Mouse (Mus musculus): Measurements from ENCODE around the gene Gm36210. TPM values are rescaled to one million over a fixed set of nuclear protein-coding genes. Genes with fewer than 3 reads are reported as not detected.

Gene Gm36210
- polyA plus RNA-seq, 1 experiment, result not detected

DNA sequence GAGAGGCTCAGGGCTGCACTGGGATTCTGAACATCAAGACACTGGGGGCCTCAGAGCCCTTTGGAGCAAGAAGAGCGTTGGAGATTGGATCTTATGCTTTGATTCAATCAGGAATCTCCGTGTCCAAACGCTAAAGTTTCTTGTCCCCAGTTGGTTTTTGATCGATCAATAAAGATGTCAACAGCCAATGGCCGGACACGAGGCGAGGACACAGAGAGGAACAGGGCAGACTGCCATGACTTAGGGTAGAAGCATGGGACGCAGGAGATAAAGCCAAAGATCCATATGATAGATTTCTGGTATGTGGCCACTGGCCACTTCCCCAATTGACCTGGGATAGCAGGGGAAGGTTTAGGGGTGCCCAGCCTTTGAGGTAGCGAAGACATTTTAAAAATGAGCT lies 49.8 kb downstream of the Gm36210 start:
- no peak overlapping the region for H3K4me3 ChIP-seq (ENCODE audit: insufficient read depth, low read length)
- H3K4me1 ChIP-seq (ENCODE audit: control insufficient read depth, insufficient read depth, low read length), result no peaks in the 10 kb centered on the region
- no peak overlapping the region for H3K27ac ChIP-seq (ENCODE audit: insufficient read depth, low read length)
- TF ChIP-seq POLR2A (IDR thresholded peaks at IDR 0.05; ENCODE audit: low read depth, low read length), result no peak
- no peak for TF ChIP-seq CTCF (IDR thresholded peaks at IDR 0.05; ENCODE audit: borderline replicate concordance, insufficient read depth, low read length)

- TF ChIP-seq POLR2A (IDR thresholded peaks at IDR 0.05; ENCODE audit: low read depth, low read length) (no peak), CTCF (IDR thresholded peaks at IDR 0.05; ENCODE audit: borderline replicate concordance, insufficient read depth, low read length) (no peak)
- Histone ChIP-seq H3K4me1 (ENCODE audit: control insufficient read depth, insufficient read depth, low read length) (no peaks in the 10 kb centered on the region), H3K27ac (ENCODE audit: insufficient read depth, low read length) (no peak overlapping the region), H3K4me3 (ENCODE audit: insufficient read depth, low read length) (no peak overlapping the region)
Measured at GRCm38 (mm10) chr7:4853613-4854012, 52.7 kb downstream of the Gm36210 start.

- no peak for TF ChIP-seq CTCF (IDR thresholded peaks at IDR 0.05; ENCODE audit: borderline replicate concordance, insufficient read depth, low read length)
- TF ChIP-seq POLR2A (IDR thresholded peaks at IDR 0.05; ENCODE audit: low read depth, low read length), result no peak
- no peak overlapping the region for H3K27ac ChIP-seq (ENCODE audit: insufficient read depth, low read length)
- no peaks in the 10 kb centered on the region for H3K4me1 ChIP-seq (ENCODE audit: control insufficient read depth, insufficient read depth, low read length)
- H3K4me3 ChIP-seq (ENCODE audit: insufficient read depth, low read length), result no peak overlapping the region
Measured at GRCm38 (mm10) chr7:4851315-4851688, 55.0 kb downstream of the Gm36210 start.

DNA sequence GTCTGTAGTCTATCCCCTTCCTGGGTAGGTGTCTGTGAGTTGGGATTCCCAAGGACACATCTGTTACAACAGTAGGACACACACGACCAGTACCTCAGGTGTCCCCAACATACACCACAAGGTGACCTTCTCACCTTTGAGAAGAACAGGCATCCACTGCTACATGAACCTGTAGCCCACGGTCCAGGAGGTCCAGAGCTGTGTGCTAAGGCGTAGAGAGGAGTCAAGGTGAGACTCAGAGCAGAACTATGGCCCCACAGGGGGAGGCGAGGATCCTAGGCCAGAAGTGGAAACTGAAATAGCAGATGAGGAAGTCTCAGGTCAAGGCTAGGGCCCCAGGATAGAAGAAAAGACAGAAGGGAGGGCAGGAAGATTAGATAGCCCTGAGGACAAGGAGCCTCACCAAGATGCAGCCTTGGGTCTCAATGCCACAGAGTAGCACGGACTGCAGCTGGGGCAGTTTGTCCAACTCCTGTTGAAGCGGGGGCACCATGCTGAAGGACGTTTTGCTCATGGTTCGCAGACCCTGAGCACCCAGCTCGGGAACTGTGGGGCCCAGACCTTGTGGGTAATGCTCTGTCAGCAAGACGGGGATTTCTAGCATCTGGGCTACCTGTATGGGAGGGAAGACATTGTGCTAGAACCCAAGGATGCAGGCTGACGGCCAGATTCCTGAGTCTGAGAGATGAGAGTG lies 55.5 kb downstream of the Gm36210 start:
- no peak overlapping the region for H3K4me3 ChIP-seq (ENCODE audit: insufficient read depth, low read length)
- no peaks in the 10 kb centered on the region for H3K4me1 ChIP-seq (ENCODE audit: control insufficient read depth, insufficient read depth, low read length)
- TF ChIP-seq POLR2A (IDR thresholded peaks at IDR 0.05; ENCODE audit: low read depth, low read length), result no peak
- H3K27ac ChIP-seq (ENCODE audit: insufficient read depth, low read length), result no peak overlapping the region

- TF ChIP-seq CTCF (IDR thresholded peaks at IDR 0.05; ENCODE audit: borderline replicate concordance, insufficient read depth, low read length) (no peak), POLR2A (IDR thresholded peaks at IDR 0.05; ENCODE audit: low read depth, low read length) (no peak)
- Histone ChIP-seq H3K4me3 (ENCODE audit: insufficient read depth, low read length) (no peak overlapping the region), H3K4me1 (ENCODE audit: control insufficient read depth, insufficient read depth, low read length) (no peaks in the 10 kb centered on the region), H3K27ac (ENCODE audit: insufficient read depth, low read length) (no peak overlapping the region)
Measured at GRCm38 (mm10) chr7:4849372-4849771, 56.9 kb downstream of the Gm36210 start.

Other genes with a start within 250 kb of the Gm36210 start
- 47.6 and 60.3 TPM in 2 replicates for gene Ppp6r1, start 247.5 kb downstream of the Gm36210 start, polyA plus RNA-seq (2011; ENCODE audit: insufficient read length, low read depth, missing spikeins)
- gene Hspbp1, start 221.4 kb downstream of the Gm36210 start, polyA plus RNA-seq (2011; ENCODE audit: insufficient read length, low read depth, missing spikeins), result 31.3 and 32.1 TPM in 2 replicates
- gene Brsk1, start 215.9 kb downstream of the Gm36210 start, polyA plus RNA-seq (2011; ENCODE audit: insufficient read length, low read depth, missing spikeins), result 11.3 and 15.1 TPM in 2 replicates
- gene Tmem150b, start 181.3 kb downstream of the Gm36210 start, polyA plus RNA-seq (2011; ENCODE audit: insufficient read length, low read depth, missing spikeins), result not detected in 2 replicates
- 15.9 and 18.3 TPM in 2 replicates for gene Kmt5c, start 166.4 kb downstream of the Gm36210 start, polyA plus RNA-seq (2011; ENCODE audit: insufficient read length, low read depth, missing spikeins)
- 62.2 and 87.1 TPM in 2 replicates for gene Cox6b2, start 153.4 kb downstream of the Gm36210 start, polyA plus RNA-seq (2011; ENCODE audit: insufficient read length, low read depth, missing spikeins)
- not detected in 2 replicates for gene Fam71e2, start 135.2 kb downstream of the Gm36210 start, polyA plus RNA-seq (2011; ENCODE audit: insufficient read length, low read depth, missing spikeins)
- 3.3 and 7.8 TPM in 2 replicates for gene Il11, start 123.7 kb downstream of the Gm36210 start, polyA plus RNA-seq (2011; ENCODE audit: insufficient read length, low read depth, missing spikeins)
- gene Tmem190, start 123.6 kb downstream of the Gm36210 start, polyA plus RNA-seq (2011; ENCODE audit: insufficient read length, low read depth, missing spikeins), result not detected in 2 replicates
- 4.3 and 5.3 TPM in 2 replicates for gene Tmem238, start 116.9 kb downstream of the Gm36210 start, polyA plus RNA-seq (2011; ENCODE audit: insufficient read length, low read depth, missing spikeins)
- gene Rpl28, start 113.6 kb downstream of the Gm36210 start, polyA plus RNA-seq (2011; ENCODE audit: insufficient read length, low read depth, missing spikeins), result 404 and 438 TPM in 2 replicates
- gene Ube2s, start 93.9 kb downstream of the Gm36210 start, polyA plus RNA-seq (2011; ENCODE audit: insufficient read length, low read depth, missing spikeins), result 172 and 191 TPM in 2 replicates
- not detected in 2 replicates for gene Shisa7, start 61.8 kb downstream of the Gm36210 start, polyA plus RNA-seq (2011; ENCODE audit: insufficient read length, low read depth, missing spikeins)
- gene Isoc2b, start 36.3 kb downstream of the Gm36210 start, polyA plus RNA-seq (2011; ENCODE audit: insufficient read length, low read depth, missing spikeins), result 10.8 and 13.3 TPM in 2 replicates
- 9.3 and 11.2 TPM in 2 replicates for gene Isoc2a, start 29.4 kb downstream of the Gm36210 start, polyA plus RNA-seq (2011; ENCODE audit: insufficient read length, low read depth, missing spikeins)
- gene Zfp628, start 8.7 kb upstream of the Gm36210 start, polyA plus RNA-seq (2011; ENCODE audit: insufficient read length, low read depth, missing spikeins), result 5.2 and 6.3 TPM in 2 replicates
- 4.7 and 5.5 TPM in 2 replicates for gene Nat14, start 15.5 kb upstream of the Gm36210 start, polyA plus RNA-seq (2011; ENCODE audit: insufficient read length, low read depth, missing spikeins)
- 24.1 and 29.8 TPM in 2 replicates for gene Ssc5d, start 19.3 kb upstream of the Gm36210 start, polyA plus RNA-seq (2011; ENCODE audit: insufficient read length, low read depth, missing spikeins)
- gene Sbk2, start 57.9 kb upstream of the Gm36210 start, polyA plus RNA-seq (2011; ENCODE audit: insufficient read length, low read depth, missing spikeins), result not detected in 2 replicates
- not detected in 2 replicates for gene Sbk3, start 64.7 kb upstream of the Gm36210 start, polyA plus RNA-seq (2011; ENCODE audit: insufficient read length, low read depth, missing spikeins)
- gene Zfp579, start 89.6 kb upstream of the Gm36210 start, polyA plus RNA-seq (2011; ENCODE audit: insufficient read length, low read depth, missing spikeins), result 11.0 and 15.6 TPM in 2 replicates
- gene Zfp524, start 107.9 kb upstream of the Gm36210 start, polyA plus RNA-seq (2011; ENCODE audit: insufficient read length, low read depth, missing spikeins), result 8.7 and 10.5 TPM in 2 replicates
- gene Fiz1, start 108.2 kb upstream of the Gm36210 start, polyA plus RNA-seq (2011; ENCODE audit: insufficient read length, low read depth, missing spikeins), result 23.6 and 27.5 TPM in 2 replicates
- gene Gm44973, start 109.0 kb upstream of the Gm36210 start, polyA plus RNA-seq (2011; ENCODE audit: insufficient read length, low read depth, missing spikeins), result not detected in 2 replicates
- gene Zfp865, start 113.9 kb upstream of the Gm36210 start, polyA plus RNA-seq (2011; ENCODE audit: insufficient read length, low read depth, missing spikeins), result 23.4 and 29.4 TPM in 2 replicates
- gene Ccdc106, start 114.0 kb upstream of the Gm36210 start, polyA plus RNA-seq (2011; ENCODE audit: insufficient read length, low read depth, missing spikeins), result 1.7 and 3.8 TPM in 2 replicates
- 1.5 and 1.8 TPM in 2 replicates for gene 4632433K11Rik, start 127.6 kb upstream of the Gm36210 start, polyA plus RNA-seq (2011; ENCODE audit: insufficient read length, low read depth, missing spikeins)
- 1.4 and 2.2 TPM in 2 replicates for gene Zfp784, start 131.9 kb upstream of the Gm36210 start, polyA plus RNA-seq (2011; ENCODE audit: insufficient read length, low read depth, missing spikeins)
- gene Zfp580, start 145.0 kb upstream of the Gm36210 start, polyA plus RNA-seq (2011; ENCODE audit: insufficient read length, low read depth, missing spikeins), result 11.8 and 18.1 TPM in 2 replicates
- 193 and 210 TPM in 2 replicates for gene U2af2, start 155.6 kb upstream of the Gm36210 start, polyA plus RNA-seq (2011; ENCODE audit: insufficient read length, low read depth, missing spikeins)
- 66.2 and 69.3 TPM in 2 replicates for gene Epn1, start 173.7 kb upstream of the Gm36210 start, polyA plus RNA-seq (2011; ENCODE audit: insufficient read length, low read depth, missing spikeins)
- not detected in 2 replicates for gene Rfpl4, start 210.4 kb upstream of the Gm36210 start, polyA plus RNA-seq (2011; ENCODE audit: insufficient read length, low read depth, missing spikeins)
- gene Rasl2-9, start 219.4 kb upstream of the Gm36210 start, polyA plus RNA-seq (2011; ENCODE audit: insufficient read length, low read depth, missing spikeins), result 0.57 TPM in 1 of 2 replicates, not detected in the other
- gene Vmn1r55, start 243.2 kb upstream of the Gm36210 start, polyA plus RNA-seq (2011; ENCODE audit: insufficient read length, low read depth, missing spikeins), result 0.04 TPM in 1 of 2 replicates, not detected in the other

All from embryonic fibroblast, embryonic 13.5 days (primary cell).